Mouse (Mus musculus) large intestine, adult 2 months (tissue): ENCODE measurements at regions not wholly inside any gene's neighbourhood (a gene's known extent, or its start where the extent isn't known, plus 50 kb on each side); places are given as distances from the start of the nearest gene placed in this dataset.

Experiments used
- DNase-seq: peaks from one replicate; pipeline ENCODE4 v3.0.0-alpha.2; 2012; ENCODE audit warnings: low read depth, low spot score
- WGBS: fragments of 180-500 bp; shearing (Covaris S2); methylation state at CpG from one replicate; pipeline ENCODE4 v1.1.7; 2018; 5-methylcytosine and 5-hydroxymethylcytosine counted together

DNA sequence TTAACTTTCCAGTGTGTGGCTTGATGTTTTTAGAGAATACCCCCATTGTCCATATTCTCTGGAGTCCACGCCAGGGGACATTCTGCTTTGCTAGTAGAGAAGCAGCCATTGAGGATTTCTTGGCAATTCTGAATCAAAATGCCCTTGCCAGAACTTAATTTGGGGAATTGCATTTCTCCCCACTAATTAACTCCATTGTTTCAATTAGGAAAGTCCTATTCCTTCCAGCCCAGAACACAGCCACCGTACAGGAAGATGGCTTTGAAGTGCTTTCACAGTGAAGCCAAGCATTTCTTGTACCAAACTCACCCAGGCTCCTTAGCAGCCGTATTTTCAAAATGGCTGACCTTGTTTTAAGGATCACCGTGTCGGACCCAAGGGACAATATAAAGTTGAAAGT, 399.4 kb downstream of the Vps13c start:
- 92% methylated on average over 5 of the region's 5 CpGs for WGBS
- no peak for DNase-seq

DNA sequence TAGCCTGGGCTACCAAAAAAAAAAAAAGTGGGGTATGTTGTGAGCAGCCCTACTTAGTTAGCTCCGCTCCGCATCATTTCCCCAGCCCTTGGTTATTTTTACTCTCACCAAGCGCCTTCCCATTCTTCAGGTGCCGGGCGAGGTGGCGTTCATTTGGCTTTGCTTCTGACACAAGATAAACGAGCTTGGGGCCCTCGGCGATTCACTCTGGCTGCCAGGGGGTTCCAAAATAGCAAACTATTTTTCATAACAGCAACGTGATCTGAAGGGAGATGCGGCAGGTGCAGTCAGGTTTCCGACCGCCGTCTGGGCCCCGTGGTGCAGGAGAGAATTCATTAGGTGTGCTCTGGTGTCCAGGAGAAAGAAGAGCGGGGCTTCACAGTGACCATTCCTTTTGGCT, 403.6 kb upstream of the Rora start:
- WGBS = 86% methylated on average over 16 of the region's 16 CpGs
- no peak for DNase-seq

DNA sequence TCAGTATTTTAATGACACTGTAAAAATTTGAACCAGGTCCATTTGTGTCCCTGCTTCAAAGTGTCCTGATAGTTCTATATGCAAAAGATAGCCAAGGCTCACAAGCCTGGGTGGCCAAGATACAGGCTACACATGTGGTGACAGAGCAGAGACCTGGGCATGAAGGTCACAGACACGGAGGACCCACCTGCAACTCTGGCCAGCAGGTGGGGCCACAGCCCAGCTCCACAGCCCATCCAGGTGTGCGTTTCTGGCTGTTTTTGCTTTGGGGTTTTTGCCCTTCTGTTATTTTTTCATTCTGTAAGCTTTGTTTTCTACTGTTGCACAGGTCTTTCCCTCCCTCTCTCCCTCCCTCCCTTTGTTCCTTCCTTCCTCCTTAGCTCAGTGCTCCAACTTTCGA, 399.4 kb upstream of the Rora start:
- DNase-seq = no peak

GRCm38 (mm10) chr9:68268551-68268950, 385.0 kb upstream of the Rora start:
- 84% methylated on average over 18 of the region's 18 CpGs for WGBS

More for the DNA sequence above, 399.4 kb upstream of the Rora start:
- 37% methylated on average over 3 of the region's 3 CpGs for WGBS

DNA sequence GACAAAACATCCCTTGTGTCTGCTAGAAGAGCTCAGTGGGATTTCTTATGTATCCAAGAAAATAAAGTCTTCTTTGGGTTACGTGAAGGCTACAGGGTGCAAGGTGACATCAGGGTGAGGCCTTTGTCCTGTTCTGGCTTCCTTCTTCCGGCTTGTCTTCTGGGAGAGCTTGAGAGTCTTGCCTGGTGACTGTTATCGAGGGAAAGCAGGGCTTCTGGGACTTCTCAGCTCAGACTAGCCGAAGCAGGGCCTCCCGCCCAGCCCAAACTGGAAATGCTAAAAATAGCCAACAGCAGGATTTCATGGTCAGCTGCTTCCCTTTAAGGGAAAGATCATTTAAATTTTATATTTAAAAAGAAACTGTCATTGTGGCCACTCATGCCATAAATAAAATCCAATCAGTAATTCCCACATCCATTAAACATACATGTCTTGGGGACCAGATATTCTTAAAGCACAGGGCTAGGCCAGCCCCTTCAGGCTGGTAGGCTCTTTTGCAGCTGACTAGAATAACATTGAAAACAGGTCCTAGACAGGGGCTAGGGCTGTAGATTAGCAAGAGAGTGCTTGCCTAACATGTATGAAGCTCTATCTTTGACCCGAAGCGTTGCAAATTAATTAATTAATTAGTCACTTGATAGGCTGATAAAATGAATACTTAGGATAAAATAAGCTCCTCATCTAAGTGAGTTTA, 351.2 kb upstream of the Rora start:
- WGBS = 59% methylated on average over 7 of the region's 7 CpGs
- no peak for DNase-seq

More at GRCm38 (mm10) chr9:68268551-68268950, 385.0 kb upstream of the Rora start:
- no peak for DNase-seq

- no peak for DNase-seq
- WGBS = 50% methylated on average over 3 of the region's 3 CpGs
Measured at GRCm38 (mm10) chr9:68330721-68331120, 322.9 kb upstream of the Rora start.

GRCm38 (mm10) chr9:68340921-68341320, 312.7 kb upstream of the Rora start:
- no peak for DNase-seq
- WGBS = 43% methylated on average over 3 of the region's 3 CpGs

- no peak for DNase-seq
- 87% methylated on average over 3 of the region's 3 CpGs for WGBS
Measured at GRCm38 (mm10) chr9:68341511-68341910, 312.1 kb upstream of the Rora start.

GRCm38 (mm10) chr9:68347426-68347825, 306.2 kb upstream of the Rora start:
- WGBS = 52% methylated on average over 6 of the region's 6 CpGs
- DNase-seq = no peak

- DNase-seq = no peak
- WGBS = 80% methylated on average over 4 of the region's 4 CpGs
Measured at GRCm38 (mm10) chr9:68351466-68351865, 302.1 kb upstream of the Rora start.

- WGBS = 49% methylated on average over 4 of the region's 4 CpGs
- DNase-seq = no peak
Measured at GRCm38 (mm10) chr9:68354470-68354869, 299.1 kb upstream of the Rora start.

GRCm38 (mm10) chr9:68356078-68356477, 297.5 kb upstream of the Rora start:
- WGBS = 71% methylated on average over 4 of the region's 4 CpGs

GRCm38 (mm10) chr9:68357231-68357630, 296.4 kb upstream of the Rora start:
- 75% methylated on average over 5 of the region's 5 CpGs for WGBS
- DNase-seq = no peak

More at GRCm38 (mm10) chr9:68356078-68356477, 297.5 kb upstream of the Rora start:
- no peak for DNase-seq

- 54% methylated on average over 3 of the region's 3 CpGs for WGBS
Measured at GRCm38 (mm10) chr9:68366973-68367372, 286.6 kb upstream of the Rora start.

DNA sequence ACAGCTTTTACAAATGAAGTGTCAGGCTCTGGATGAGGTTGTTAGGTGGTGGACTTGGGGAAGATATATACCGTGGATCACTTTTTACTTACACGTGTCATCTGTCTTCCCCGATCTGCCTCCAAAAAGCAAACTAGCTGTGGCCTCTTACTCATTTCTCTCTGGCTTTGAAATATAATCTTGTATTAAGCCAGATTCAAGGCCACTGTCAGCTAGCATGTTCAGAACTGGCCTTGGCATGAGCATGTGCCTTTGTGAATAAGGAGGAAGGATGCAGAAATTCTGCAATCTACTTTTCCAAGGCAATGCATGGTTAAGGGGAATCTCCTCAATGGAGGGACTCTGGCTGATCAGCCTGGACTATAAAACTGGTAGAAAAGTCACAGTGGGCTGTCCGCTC, 286.0 kb upstream of the Rora start:
- 85% methylated on average over 4 of the region's 4 CpGs for WGBS
- DNase-seq = no peak

More at GRCm38 (mm10) chr9:68366973-68367372, 286.6 kb upstream of the Rora start:
- no peak for DNase-seq

GRCm38 (mm10) chr9:68372726-68373125, 280.9 kb upstream of the Rora start:
- WGBS = 72% methylated on average over 4 of the region's 4 CpGs
- no peak for DNase-seq

DNA sequence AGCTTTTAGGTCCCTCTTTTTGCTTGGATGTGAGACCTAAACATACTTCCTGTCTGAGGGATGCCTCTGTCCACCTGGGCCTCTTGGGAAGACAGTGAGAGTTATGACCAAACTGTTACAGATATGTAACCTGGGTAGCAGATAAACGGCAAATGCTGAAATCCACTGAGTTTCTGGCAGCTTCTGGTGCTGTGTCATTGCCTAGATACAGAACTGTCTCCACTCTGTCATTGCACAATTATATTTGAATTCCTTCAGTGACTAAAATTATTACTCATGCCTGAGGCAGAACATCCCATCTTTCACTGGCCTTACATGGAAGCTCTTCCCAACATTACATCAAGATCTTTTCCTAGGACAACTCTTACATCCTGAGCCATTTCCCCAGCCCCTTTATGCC, 277.4 kb upstream of the Rora start:
- DNase-seq = no peak
- 69% methylated on average over 1 of the region's 1 CpGs for WGBS

- no peak for DNase-seq
- WGBS = 80% methylated on average over 6 of the region's 6 CpGs
Measured at GRCm38 (mm10) chr9:68381871-68382270, 271.7 kb upstream of the Rora start.

DNA sequence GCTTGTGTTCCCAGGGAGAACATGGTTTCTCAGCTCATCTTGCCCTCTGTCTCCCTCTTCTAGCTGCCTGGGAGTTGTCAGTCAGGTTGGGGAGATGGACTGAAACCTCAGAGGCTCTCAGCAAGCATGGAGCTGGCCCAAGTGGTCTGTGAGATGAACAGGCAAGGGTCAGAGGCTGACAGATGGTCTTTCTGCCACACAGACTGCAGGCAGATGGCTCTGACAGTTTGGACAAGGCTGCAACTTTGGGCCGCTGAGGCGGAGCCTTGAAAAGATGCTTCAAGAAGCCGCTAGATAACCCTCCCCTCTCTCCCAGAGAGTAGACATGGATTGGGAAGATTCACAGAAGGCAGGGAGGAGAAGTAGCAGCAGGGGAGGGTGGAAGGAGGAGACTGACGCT, 252.7 kb upstream of the Rora start:
- no peak for DNase-seq
- 65% methylated on average over 4 of the region's 4 CpGs for WGBS

DNA sequence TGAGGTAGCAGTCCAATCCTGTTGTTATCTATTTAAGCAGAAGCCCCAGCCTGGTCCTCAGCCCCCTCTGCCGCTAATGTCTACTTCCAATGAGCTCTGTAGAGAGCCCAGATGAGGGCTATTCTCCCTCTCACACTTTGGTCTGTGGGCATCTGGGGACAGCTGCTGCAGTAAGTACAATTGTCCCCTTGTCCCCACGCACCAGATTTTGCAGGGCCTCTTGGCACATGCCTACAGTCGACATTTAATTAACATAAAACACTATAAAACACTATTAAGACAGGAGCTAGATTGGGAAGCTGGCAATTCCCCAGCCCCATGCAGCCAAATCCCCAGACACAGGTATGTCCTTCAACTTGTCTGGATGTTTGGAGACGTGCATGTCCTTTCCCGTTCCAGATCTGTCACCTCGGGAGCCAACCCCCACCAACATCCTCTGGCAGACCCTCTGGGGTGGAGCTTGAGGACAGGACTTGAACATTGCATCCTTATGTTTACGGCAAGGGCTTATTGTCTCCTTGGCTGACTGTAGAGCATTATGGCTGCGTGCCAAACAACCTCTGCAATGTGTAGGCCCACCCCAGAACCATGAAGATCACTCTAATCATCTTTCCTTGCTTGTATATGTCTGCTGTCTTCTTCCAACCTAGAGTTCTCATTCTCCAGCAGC, 251.3 kb upstream of the Rora start:
- DNase-seq = no peak

DNA sequence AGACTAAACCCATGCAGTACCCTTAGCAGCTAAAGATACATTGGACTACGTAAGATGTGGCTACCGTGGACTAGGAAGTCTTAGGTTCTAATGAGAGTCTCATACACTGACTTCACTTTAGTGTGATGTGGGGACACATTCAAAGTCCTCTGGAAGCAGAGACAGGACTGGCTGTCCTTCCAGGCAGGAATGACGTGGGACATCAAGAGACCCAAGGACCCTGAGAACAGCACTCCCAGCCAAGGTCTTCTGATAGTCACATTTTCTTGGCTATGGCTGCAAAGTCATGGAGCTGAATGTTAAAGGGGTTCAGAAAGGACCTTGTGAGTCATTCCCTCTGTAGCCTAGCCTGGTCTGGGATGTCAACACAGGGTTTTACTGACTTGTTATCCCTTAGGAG, 250.6 kb upstream of the Rora start:
- no peak for DNase-seq
- WGBS = 88% methylated on average over 3 of the region's 3 CpGs

More for the DNA sequence above, 251.3 kb upstream of the Rora start:
- WGBS = 56% methylated on average over 8 of the region's 8 CpGs
